7 mouse cellular contexts compared by ENCODE assay signal in genomic region chr5:122314966-122315667, GRCm38 (mm10). TPM values are rescaled to one million over a fixed set of nuclear protein-coding genes. Genes with fewer than 3 reads are reported as not detected.
DNase-seq lines count a peak whose midpoint lies in the region; ATAC-seq and TF ChIP-seq lines count a peak whose summit lies in the region.

No protein-coding gene starts in this region.

- TF ChIP-seq CTCF in brain, embryonic 14.5 days (IDR thresholded peaks at IDR 0.05; ENCODE audit: borderline replicate concordance, extremely low read depth, insufficient read depth, insufficient read length): no peak
- TF ChIP-seq CTCF in left cerebral cortex, adult 2 months (IDR thresholded peaks at IDR 0.05): peak; percentile 19

- peak; percentile 57 for ATAC-seq in megakaryocyte, adult 5-6 weeks (ENCODE audit: poor library complexity, severe bottlenecking)

- H3K27ac ChIP-seq in left cerebral cortex, adult 2 months: peak overlapping the region; percentile 34

- no peak for TF ChIP-seq POLR2A in brain, embryonic 14.5 days (IDR thresholded peaks at IDR 0.05; ENCODE audit: borderline replicate concordance, extremely low read depth, insufficient read depth, insufficient read length, poor library complexity, severe bottlenecking)

- intact Hi-C loops in left cerebral cortex, adult 2 months (cut with DNase I): loop anchor here (1.0 kb wide), 1 partner anchor 10 kb away; no protein-coding TSS in a partner anchor

- no peak overlapping the region for H3K4me3 ChIP-seq in left cerebral cortex, adult 2 months

- DNase-seq in MEL-GATA-1-ER (ENCODE audit: extremely low read depth, low read depth): peak; percentile 58
- peak; percentile 54 for DNase-seq in brain, embryonic 14.5 days (ENCODE audit: low read depth)
- DNase-seq in frontal cortex, postnatal 10 days (ENCODE audit: low spot score in 2 of 2): peak; percentile 79 to 86
- DNase-seq in induced T-regulatory cell, adult 2 months (ENCODE audit: low read depth): peak; percentile 26
- DNase-seq in left cerebral cortex, adult 2 months (ENCODE audit: extremely low spot score in 1 of 2, low spot score in 2 of 2): peak; percentile 82 to 84
- peak; percentile 54 to 78 for DNase-seq in spleen, postnatal 4 days (ENCODE audit: low spot score in 2 of 2)

RNA-seq across cellular contexts. Expression of gene Pptc7, which starts 31.0 kb away (rescaled TPM):
- 11.8 and 13.4 TPM in 2 replicates for polyA plus RNA-seq in brain, embryonic 14.5 days (2012; rRNA removed)
- total RNA-seq in left cerebral cortex, adult 2 months (2021): 10 to 100 TPM; 41.2 to 42.5 TPM
- total RNA-seq in megakaryocyte, adult 5-6 weeks (2015): 18.6 and 18.8 TPM in 2 replicates
- total RNA-seq in megakaryocyte, adult 5-6 weeks (2017): 19.9 and 22.0 TPM in 2 replicates

RNA-seq across cellular contexts. Expression of gene Rad9b, which starts 38.9 kb away (rescaled TPM):
- polyA plus RNA-seq in brain, embryonic 14.5 days (2012; rRNA removed): 21.8 and 24.6 TPM in 2 replicates
- 1 to 10 TPM; 3.1 to 4.0 TPM for total RNA-seq in left cerebral cortex, adult 2 months (2021)
- total RNA-seq in megakaryocyte, adult 5-6 weeks (2015): 0.82 and 1.6 TPM in 2 replicates
- total RNA-seq in megakaryocyte, adult 5-6 weeks (2017): 1.5 and 2.6 TPM in 2 replicates

RNA-seq across cellular contexts. Expression of gene Vps29, which starts 39.1 kb away (rescaled TPM):
- polyA plus RNA-seq in brain, embryonic 14.5 days (2012; rRNA removed): 135 and 150 TPM in 2 replicates
- total RNA-seq in left cerebral cortex, adult 2 months (2021): 100 to 1,000 TPM; 180 to 190 TPM
- 131 and 151 TPM in 2 replicates for total RNA-seq in megakaryocyte, adult 5-6 weeks (2015)
- total RNA-seq in megakaryocyte, adult 5-6 weeks (2017): 83.5 and 101 TPM in 2 replicates

RNA-seq across cellular contexts. Expression of gene Tctn1, which starts 50.9 kb away (rescaled TPM):
- 40.2 and 42.3 TPM in 2 replicates for polyA plus RNA-seq in brain, embryonic 14.5 days (2012; rRNA removed)
- 10 to 100 TPM; 13.5 to 13.7 TPM for total RNA-seq in left cerebral cortex, adult 2 months (2021)
- total RNA-seq in megakaryocyte, adult 5-6 weeks (2015): 3.2 and 4.3 TPM in 2 replicates
- total RNA-seq in megakaryocyte, adult 5-6 weeks (2017): 3.5 and 6.5 TPM in 2 replicates

RNA-seq across cellular contexts. Expression of gene Gpn3, which starts 56.6 kb away (rescaled TPM):
- 40.1 and 64.1 TPM in 2 replicates for polyA plus RNA-seq in brain, embryonic 14.5 days (2012; rRNA removed)
- 10 to 100 TPM; 24.9 to 27.5 TPM for total RNA-seq in left cerebral cortex, adult 2 months (2021)
- total RNA-seq in megakaryocyte, adult 5-6 weeks (2015): 27.0 and 32.5 TPM in 2 replicates
- 18.5 and 19.7 TPM in 2 replicates for total RNA-seq in megakaryocyte, adult 5-6 weeks (2017)

Comparison
In these comparisons a context has a peak if more than half of its experiments do, and no peak if none do; other contexts are left out.
1. DNase-seq: peak in every context shown above with its lines; median percentile 83 in left cerebral cortex, adult 2 months; 82 in frontal cortex, postnatal 10 days; 66 in spleen, postnatal 4 days; 58 in MEL-GATA-1-ER; 54 in brain, embryonic 14.5 days; 26 in induced T-regulatory cell, adult 2 months.